Mouse (Mus musculus) left cerebral cortex, postnatal 25 days (tissue): ENCODE results near the gene Mrpl44. TPM values are rescaled to one million over a fixed set of nuclear protein-coding genes. Genes with fewer than 3 reads are reported as not detected.

Source experiments
- DNase-seq, 2 experiments: peaks; one replicate each; pipeline ENCODE4 v3.0.0; 2022; ENCODE audit warnings: low spot score in 2 of 2, mixed read lengths in 1 of 2
- intact Hi-C: fragments of 180-260 bp; cut with DNase I; formaldehyde crosslinking; loops from one replicate; pipeline ENCODE4 v1.15.1; 2025
- total RNA-seq, 2 experiments: library from RNA; stranded (reverse); gene quantifications; 2 replicates each; pipeline ENCODE4 v1.2.3; 2021

Gene Mrpl44
- total RNA-seq, 2 experiments from 2014 or later: 25.7 to 27.5 TPM

GRCm38 (mm10) chr1:79823951-79824633 lies 48.3 kb downstream of the Mrpl44 start:
- intact Hi-C loops: no loop called here
- DNase-seq: peak in 1 of 2 experiments; percentile 27

Other genes with a start within 250 kb of the Mrpl44 start
- gene Ap1s3, start 104.0 kb upstream of the Mrpl44 start, total RNA-seq: 1 to 10 TPM; 3.0 to 5.2 TPM
- gene Wdfy1, start 125 bp downstream of the Mrpl44 start, total RNA-seq: 10 to 100 TPM; 37.7 to 42.9 TPM
- gene Serpine2, start 85.2 kb downstream of the Mrpl44 start, total RNA-seq: 100 to 1,000 TPM; 136 to 162 TPM